17 mouse cellular contexts compared by ENCODE assay signal in the genomic region with DNA sequence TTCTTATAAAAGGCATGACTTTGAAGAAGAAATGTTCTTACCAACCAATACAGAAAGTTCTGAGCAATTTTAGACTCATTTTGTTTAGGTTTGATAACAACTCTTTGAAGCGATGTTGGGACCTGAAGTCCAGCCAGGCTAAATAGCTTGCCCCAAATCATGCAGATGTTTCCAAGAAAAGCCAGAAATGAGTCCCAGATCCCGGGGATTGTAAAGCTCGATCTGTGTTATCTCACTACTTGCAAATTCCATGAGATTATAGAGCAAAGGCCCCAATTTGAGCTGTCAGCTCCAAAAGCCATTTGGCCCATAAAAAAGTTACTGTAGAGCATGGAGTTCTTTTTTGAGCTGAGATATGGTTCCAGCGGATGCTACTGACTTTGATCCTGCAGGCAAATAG.
"Had no signal": no experiment of that assay in that cellular context is flagged by ENCODE, and none has a peak within 500 bp of the region (broad histone marks: within the 10 kb centered on the region; RNA-seq: fewer than 3 reads in every experiment).

No protein-coding gene starts in this region.

- H3K27ac ChIP-seq: midbrain, embryonic 10.5 days; midbrain, embryonic 12.5 days; neural tube, embryonic 13.5 days; neural tube, embryonic 15.5 days had no signal

- H3K9ac ChIP-seq: lung, embryonic 14.5 days; midbrain, embryonic 12.5 days; neural tube, embryonic 13.5 days; neural tube, embryonic 15.5 days had no signal

- H3K4me3 ChIP-seq: midbrain, embryonic 10.5 days; midbrain, embryonic 12.5 days; myocyte; neural tube, embryonic 13.5 days; neural tube, embryonic 15.5 days had no signal

- H3K27me3 ChIP-seq: midbrain, embryonic 12.5 days; neural tube, embryonic 13.5 days; neural tube, embryonic 15.5 days had no signal

- ATAC-seq: midbrain, embryonic 16.5 days had no signal

- H3K9me3 ChIP-seq: midbrain, embryonic 10.5 days; midbrain, embryonic 12.5 days; neural tube, embryonic 13.5 days; neural tube, embryonic 15.5 days had no signal

- H3K4me2 ChIP-seq: lung, embryonic 14.5 days; midbrain, embryonic 12.5 days; neural tube, embryonic 13.5 days; neural tube, embryonic 15.5 days had no signal

- DNase-seq: lung, embryonic 14.5 days; lung, postnatal 10 days; lung, postnatal 4 days; midbrain, embryonic 14.5 days; retina, postnatal 1 day; right cerebral cortex, postnatal 25 days; right cerebral cortex, postnatal 4 days; spleen, adult 18-20 months; thymus, adult 18-20 months; thymus, postnatal 14 days; thymus, postnatal 36 days had no signal

- H3K36me3 ChIP-seq: midbrain, embryonic 10.5 days; midbrain, embryonic 12.5 days; neural tube, embryonic 13.5 days; neural tube, embryonic 15.5 days had no signal

- H3K4me1 ChIP-seq: midbrain, embryonic 10.5 days; midbrain, embryonic 12.5 days; neural tube, embryonic 13.5 days; neural tube, embryonic 15.5 days had no signal
